Mouse (Mus musculus): Measurements from ENCODE around the gene Sag. TPM values are rescaled to one million over a fixed set of nuclear protein-coding genes. Genes with fewer than 3 reads are reported as not detected.

Sag gene
- not detected in 2 replicates for polyA plus RNA-seq (2012; ENCODE audit: insufficient read depth, insufficient read length, low replicate concordance, missing spikeins)

DNA sequence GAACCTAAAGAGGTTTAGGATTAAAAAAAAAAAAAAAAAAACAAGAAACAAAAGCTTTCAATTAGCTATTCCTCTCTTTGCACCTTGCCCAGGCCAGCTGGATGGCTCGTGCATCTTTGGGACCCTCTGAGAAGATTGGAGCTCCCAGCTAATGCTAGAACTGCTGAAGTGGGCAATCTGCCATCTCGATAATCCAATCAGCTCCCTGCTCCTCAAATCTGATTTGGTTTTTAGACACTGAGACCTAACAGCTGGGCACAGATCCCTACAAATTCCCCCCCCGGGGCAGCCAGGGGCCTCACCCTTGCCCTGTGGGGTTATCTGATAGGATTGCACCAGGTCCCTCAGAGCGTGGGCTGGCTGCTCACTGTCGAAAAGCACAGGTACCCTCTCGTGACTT, at the start of gene Sag:
Sag (plus strand) TSS at position 105 of the 400 bp plus-strand sequence.
- Histone ChIP-seq H3K4me1 (ENCODE audit: control insufficient read depth, insufficient read depth, low read length) (no peaks in the 10 kb centered on the region), H3K4me3 (ENCODE audit: insufficient read depth, low read depth, low read length) (no peak within 1 kb of the TSS), H3K27ac (ENCODE audit: insufficient read depth, low read depth, low read length) (no peak within 1 kb of the TSS)
- TF ChIP-seq POLR2A (IDR thresholded peaks at IDR 0.05; ENCODE audit: insufficient read depth, low read depth, low read length) (no peak), CTCF (IDR thresholded peaks at IDR 0.05; ENCODE audit: insufficient read depth, low read depth, low read length) (no peak)
- WGBS: 76% methylated on average over 6 of the region's 6 CpGs

DNA sequence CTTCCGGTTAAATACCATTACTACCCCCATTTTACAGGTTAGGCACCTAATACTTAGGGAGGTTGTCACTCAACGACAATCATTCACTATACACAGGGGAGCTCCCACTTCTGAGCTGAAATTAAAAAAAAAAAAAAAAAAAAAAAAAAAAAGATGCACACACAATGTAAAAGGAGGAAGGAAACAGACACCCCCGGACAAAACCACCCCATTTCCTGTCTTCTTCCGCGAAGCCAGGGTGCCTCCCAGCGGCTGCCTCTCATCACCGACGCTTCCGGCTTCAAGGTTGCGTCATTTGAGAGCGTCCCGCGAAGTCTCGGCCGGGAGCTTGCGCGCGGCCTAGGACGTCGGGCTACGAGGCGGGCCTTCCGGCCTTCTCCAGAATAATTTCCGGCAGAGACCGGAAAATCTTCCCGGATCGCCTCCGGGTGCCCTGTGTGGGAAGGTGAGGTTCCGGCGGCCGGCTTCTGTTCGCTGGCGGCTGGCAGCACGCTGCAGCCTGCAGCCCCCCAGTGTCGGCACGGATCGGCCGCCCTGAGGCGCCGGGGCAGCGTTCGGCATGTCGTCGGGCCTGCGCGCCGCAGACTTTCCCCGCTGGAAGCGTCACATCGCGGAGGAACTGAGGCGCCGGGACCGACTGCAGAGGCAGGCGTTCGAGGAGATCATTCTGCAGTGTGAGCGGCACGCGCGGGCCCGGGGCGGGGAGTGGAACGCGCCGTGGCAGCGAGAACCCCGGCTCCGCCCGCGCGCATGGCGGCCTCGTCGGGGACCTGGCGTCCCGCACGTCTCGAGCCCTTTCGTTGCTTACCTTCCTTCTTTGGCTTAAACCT, 47.6 kb upstream of the Sag start, which contains the start of gene Atg16l1:
Atg16l1 (plus strand) TSS at position 230 of the 830 bp plus-strand sequence.
- Histone ChIP-seq H3K4me1 (ENCODE audit: control insufficient read depth, insufficient read depth, low read length) (no peaks in the 10 kb centered on the region), H3K4me3 (ENCODE audit: insufficient read depth, low read depth, low read length) (peak within 1 kb of the TSS; percentile 100), H3K27ac (ENCODE audit: insufficient read depth, low read depth, low read length) (peak within 1 kb of the TSS; percentile 90)
- WGBS: under 1% methylated on average over 79 of the region's 79 CpGs
- TF ChIP-seq CTCF (IDR thresholded peaks at IDR 0.05; ENCODE audit: insufficient read depth, low read depth, low read length) (peak; percentile 44), POLR2A (IDR thresholded peaks at IDR 0.05; ENCODE audit: insufficient read depth, low read depth, low read length) (peak; percentile 53; the same call in 1 of the 2 replicates)

- no peak overlapping the region for H3K27ac ChIP-seq (ENCODE audit: insufficient read depth, low read depth, low read length)
- no peak for TF ChIP-seq CTCF (IDR thresholded peaks at IDR 0.05; ENCODE audit: insufficient read depth, low read depth, low read length)
- TF ChIP-seq POLR2A (IDR thresholded peaks at IDR 0.05; ENCODE audit: insufficient read depth, low read depth, low read length): no peak
- H3K4me3 ChIP-seq (ENCODE audit: insufficient read depth, low read depth, low read length): no peak overlapping the region
- 96% methylated on average over 3 of the region's 3 CpGs for WGBS
- H3K4me1 ChIP-seq (ENCODE audit: control insufficient read depth, insufficient read depth, low read length): no peaks in the 10 kb centered on the region
Observed at GRCm38 (mm10) chr1:87763821-87764220, 39.7 kb upstream of the Sag start.

DNA sequence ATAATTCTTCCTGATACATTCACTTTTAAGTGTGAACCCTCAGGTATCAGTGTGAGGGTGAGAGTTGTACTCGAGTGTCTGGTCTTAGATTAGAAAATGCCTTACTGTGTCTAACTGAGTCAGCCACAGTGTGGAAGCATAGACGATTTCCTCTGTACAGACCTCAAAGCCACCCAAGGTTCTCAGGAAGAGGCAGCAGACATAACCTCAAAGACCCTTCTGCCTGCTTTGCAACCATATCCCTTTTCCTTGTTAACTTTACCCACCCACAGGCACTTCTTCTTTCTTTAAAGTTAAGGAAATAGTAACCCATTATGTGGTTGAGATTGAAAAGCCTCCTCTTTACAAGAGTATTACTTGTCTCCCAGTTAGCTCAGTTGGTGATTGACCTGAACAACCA, 37.7 kb upstream of the Sag start:
- H3K4me1 ChIP-seq (ENCODE audit: control insufficient read depth, insufficient read depth, low read length): no peaks in the 10 kb centered on the region
- H3K27ac ChIP-seq (ENCODE audit: insufficient read depth, low read depth, low read length): no peak overlapping the region
- WGBS: 92% methylated on average over 2 of the region's 2 CpGs
- TF ChIP-seq POLR2A (IDR thresholded peaks at IDR 0.05; ENCODE audit: insufficient read depth, low read depth, low read length) (no peak), CTCF (IDR thresholded peaks at IDR 0.05; ENCODE audit: insufficient read depth, low read depth, low read length) (no peak)
- H3K4me3 ChIP-seq (ENCODE audit: insufficient read depth, low read depth, low read length): no peak overlapping the region

DNA sequence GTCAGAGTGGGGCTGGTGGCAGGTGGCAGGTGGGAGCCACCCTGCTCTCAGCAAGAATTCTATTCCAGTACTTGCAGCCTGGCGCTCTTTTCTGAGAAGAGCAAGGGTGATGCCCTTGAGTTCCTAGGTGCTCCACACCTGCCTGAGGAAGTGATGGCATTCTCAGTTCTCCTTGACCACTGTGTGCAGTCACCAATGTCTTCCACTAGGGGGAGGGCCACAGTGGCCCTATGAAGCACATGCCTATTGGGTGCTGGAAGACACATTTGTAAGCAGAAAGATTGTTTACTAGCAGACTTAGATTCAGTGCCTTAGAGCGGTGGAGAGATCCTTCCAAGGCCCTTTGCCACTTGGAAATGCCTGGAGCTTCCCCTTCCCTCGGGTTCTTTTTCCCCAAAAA, 37.2 kb upstream of the Sag start:
- H3K27ac ChIP-seq (ENCODE audit: insufficient read depth, low read depth, low read length): no peak overlapping the region
- no peak for TF ChIP-seq CTCF (IDR thresholded peaks at IDR 0.05; ENCODE audit: insufficient read depth, low read depth, low read length)
- TF ChIP-seq POLR2A (IDR thresholded peaks at IDR 0.05; ENCODE audit: insufficient read depth, low read depth, low read length): no peak
- H3K4me3 ChIP-seq (ENCODE audit: insufficient read depth, low read depth, low read length): no peak overlapping the region
- 82% methylated on average over 3 of the region's 3 CpGs for WGBS
- no peaks in the 10 kb centered on the region for H3K4me1 ChIP-seq (ENCODE audit: control insufficient read depth, insufficient read depth, low read length)

DNA sequence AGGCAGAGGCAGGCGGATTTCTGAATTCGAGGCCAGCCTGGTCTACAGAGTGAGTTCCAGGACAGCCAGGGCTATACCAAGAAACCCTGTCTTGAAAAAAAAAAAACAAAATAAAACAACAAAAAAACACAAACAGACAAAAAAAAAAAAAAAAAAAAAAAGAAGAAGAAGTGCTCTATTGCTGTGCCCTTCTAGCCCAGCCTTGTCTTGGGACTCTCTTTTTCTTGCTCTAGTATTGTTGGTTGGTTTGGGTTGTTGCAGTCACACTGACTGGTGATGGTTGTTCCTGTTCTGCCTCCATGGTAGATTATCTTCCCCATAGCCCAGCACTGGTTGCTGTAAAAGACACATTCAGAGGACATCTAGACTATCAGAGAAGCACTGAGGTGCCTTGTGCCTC, 34.2 kb upstream of the Sag start:
- WGBS: 95% methylated on average over 2 of the region's 2 CpGs
- TF ChIP-seq CTCF (IDR thresholded peaks at IDR 0.05; ENCODE audit: insufficient read depth, low read depth, low read length) (no peak), POLR2A (IDR thresholded peaks at IDR 0.05; ENCODE audit: insufficient read depth, low read depth, low read length) (no peak)
- Histone ChIP-seq H3K4me3 (ENCODE audit: insufficient read depth, low read depth, low read length) (no peak overlapping the region), H3K4me1 (ENCODE audit: control insufficient read depth, insufficient read depth, low read length) (no peaks in the 10 kb centered on the region), H3K27ac (ENCODE audit: insufficient read depth, low read depth, low read length) (no peak overlapping the region)

DNA sequence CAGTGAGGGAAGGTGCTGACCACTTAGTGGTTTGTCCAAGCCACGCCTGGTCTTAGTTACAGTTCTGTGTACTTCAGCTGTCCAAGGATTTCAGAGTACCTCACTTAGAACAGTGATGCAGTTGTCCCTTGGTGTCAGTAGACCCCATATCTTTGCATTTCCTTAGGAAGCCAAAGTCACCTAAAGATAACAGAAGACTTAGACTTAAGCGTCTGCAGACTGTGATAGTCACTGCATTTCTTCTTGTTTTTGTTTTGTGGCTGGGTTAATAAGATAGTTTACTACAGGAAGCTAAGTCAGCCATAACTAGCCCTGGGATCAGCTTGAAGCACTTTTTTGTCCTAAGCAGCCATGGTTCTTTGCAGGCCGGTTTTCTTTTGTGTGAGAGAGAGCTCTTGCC, 33.0 kb upstream of the Sag start:
- no peak overlapping the region for H3K4me3 ChIP-seq (ENCODE audit: insufficient read depth, low read depth, low read length)
- 94% methylated on average over 3 of the region's 3 CpGs for whole genome bisulfite sequencing
- H3K4me1 ChIP-seq (ENCODE audit: control insufficient read depth, insufficient read depth, low read length): no peaks in the 10 kb centered on the region
- TF ChIP-seq CTCF (IDR thresholded peaks at IDR 0.05; ENCODE audit: insufficient read depth, low read depth, low read length) (no peak), POLR2A (IDR thresholded peaks at IDR 0.05; ENCODE audit: insufficient read depth, low read depth, low read length) (no peak)
- H3K27ac ChIP-seq (ENCODE audit: insufficient read depth, low read depth, low read length): no peak overlapping the region

GRCm38 (mm10) chr1:87771724-87772123, 31.8 kb upstream of the Sag start:
- 97% methylated on average over 3 of the region's 3 CpGs for WGBS
- Histone ChIP-seq H3K4me3 (ENCODE audit: insufficient read depth, low read depth, low read length) (no peak overlapping the region), H3K27ac (ENCODE audit: insufficient read depth, low read depth, low read length) (no peak overlapping the region), H3K4me1 (ENCODE audit: control insufficient read depth, insufficient read depth, low read length) (no peaks in the 10 kb centered on the region)
- TF ChIP-seq POLR2A (IDR thresholded peaks at IDR 0.05; ENCODE audit: insufficient read depth, low read depth, low read length) (no peak), CTCF (IDR thresholded peaks at IDR 0.05; ENCODE audit: insufficient read depth, low read depth, low read length) (no peak)

DNA sequence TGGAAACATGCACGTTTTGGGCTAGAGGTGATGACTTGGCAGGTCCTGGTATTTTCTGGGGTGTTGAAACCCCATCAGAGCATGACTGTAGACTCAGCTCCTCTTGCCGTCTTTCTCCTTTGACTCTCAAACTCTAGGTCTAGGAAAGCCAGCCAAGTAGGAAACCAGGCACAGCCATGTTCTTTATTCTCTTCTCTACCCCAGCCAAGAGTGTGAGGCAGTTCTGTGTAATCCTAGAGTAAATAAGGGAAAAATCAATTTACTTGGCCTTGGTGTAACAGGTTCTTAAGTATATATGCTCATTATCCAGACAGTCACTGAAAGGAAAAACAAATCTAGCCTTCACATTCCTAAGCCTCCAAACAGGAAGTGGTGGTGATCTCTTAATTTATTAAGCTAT, 30.1 kb upstream of the Sag start:
- no peak for TF ChIP-seq CTCF (IDR thresholded peaks at IDR 0.05; ENCODE audit: insufficient read depth, low read depth, low read length)
- TF ChIP-seq POLR2A (IDR thresholded peaks at IDR 0.05; ENCODE audit: insufficient read depth, low read depth, low read length): no peak
- H3K4me3 ChIP-seq (ENCODE audit: insufficient read depth, low read depth, low read length): no peak overlapping the region
- no peak overlapping the region for H3K27ac ChIP-seq (ENCODE audit: insufficient read depth, low read depth, low read length)
- WGBS: 82% methylated on average over 2 of the region's 2 CpGs
- H3K4me1 ChIP-seq (ENCODE audit: control insufficient read depth, insufficient read depth, low read length): no peaks in the 10 kb centered on the region

Measured in olfactory bulb, adult 2 months (tissue).